Mouse (Mus musculus) lung, adult 2 months (tissue): ENCODE measurements around the gene Nol4l.

ENCODE experiments used
- CTCF ChIP-seq: fragments of 200-500 bp; IDR thresholded peaks from 2 replicates; pipeline ENCODE4 v1.5.1; 2011; ENCODE audit warnings: mild to moderate bottlenecking, low read length, control low read depth; ENCODE audit not compliant: insufficient read depth
- POLR2A ChIP-seq: fragments of 200-500 bp; IDR thresholded peaks from 2 replicates; pipeline ENCODE4 v1.6.1; 2011; ENCODE audit warnings: low read depth, mild to moderate bottlenecking, control low read depth, low read length, borderline replicate concordance; ENCODE audit errors: extremely low read depth

GRCm38 (mm10) chr2:153492179-153492517 lies 37.6 kb downstream of the Nol4l start:
- no peak for TF ChIP-seq POLR2A
- TF ChIP-seq CTCF: no peak
